Mouse (Mus musculus) CH12.LX (cell line): Measurements from ENCODE around the gene Vsig8.

ENCODE experiments used
- CTCF ChIP-seq, 2 experiments: IDR thresholded peaks in 1 of 2; conservative IDR thresholded peaks in 1 of 2; 2 replicates each; pipeline ENCODE4 v1.5.1; 2011 to 2012; ENCODE audit warnings: low read depth in 2 of 2, low read length in 2 of 2, improper control_type of control experiment in 1 of 2, inconsistent platforms in 1 of 2, mild to moderate bottlenecking in 1 of 2, moderate library complexity in 1 of 2
- ETS1 ChIP-seq: conservative IDR thresholded peaks from 2 replicates; pipeline ENCODE4 v1.6.1; 2012; ENCODE audit warnings: low read depth, mild to moderate bottlenecking, inconsistent platforms, low read length, improper control_type of control experiment, moderate library complexity
- JUN ChIP-seq: IDR thresholded peaks from 2 replicates; pipeline ENCODE4 v1.6.1; 2011; ENCODE audit warnings: low read depth, mild to moderate bottlenecking, low read length, improper control_type of control experiment, moderate library complexity; ENCODE audit not compliant: insufficient read depth
- MAX ChIP-seq: IDR thresholded peaks from 2 replicates; pipeline ENCODE4 v1.6.1; 2011; ENCODE audit warnings: low read length, improper control_type of control experiment
- MEF2A ChIP-seq: IDR thresholded peaks from 2 replicates; pipeline ENCODE4 v1.6.1; 2014; ENCODE audit warnings: low read depth, mild to moderate bottlenecking, inconsistent platforms, low read length, improper control_type of control experiment, borderline replicate concordance
- POLR2A ChIP-seq: IDR thresholded peaks from 2 replicates; pipeline ENCODE4 v1.6.1; 2011; ENCODE audit warnings: low read depth, mild to moderate bottlenecking, improper control_type of control experiment, low read length
- POLR2AphosphoS2 ChIP-seq: IDR thresholded peaks from 2 replicates; pipeline ENCODE4 v1.6.1; 2011; ENCODE audit warnings: low read depth, low read length, improper control_type of control experiment
- ZKSCAN1 ChIP-seq: IDR thresholded peaks from 2 replicates; pipeline ENCODE4 v1.6.1; 2012; ENCODE audit warnings: low read depth, inconsistent platforms, low read length, improper control_type of control experiment, borderline replicate concordance

DNA sequence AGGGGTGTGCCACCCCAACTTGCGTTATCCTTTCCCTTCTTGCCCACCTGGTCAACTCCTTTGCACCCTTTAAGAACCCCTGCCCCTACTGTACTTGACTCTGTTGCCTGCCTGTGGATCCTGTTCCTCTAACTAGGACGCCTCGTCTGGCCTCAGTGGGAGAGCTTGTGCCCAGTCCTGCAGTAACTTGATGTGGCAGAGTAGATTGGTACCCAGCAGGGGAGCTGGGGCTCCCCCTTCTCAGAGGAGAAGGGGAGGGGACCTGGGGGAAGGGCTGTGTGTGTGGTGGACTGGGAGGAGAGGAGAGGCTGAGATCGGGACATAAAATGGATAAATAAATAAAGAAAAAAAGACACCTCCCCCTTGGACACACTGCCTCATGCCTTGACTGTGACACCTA, 29.3 kb downstream of the Vsig8 start:
- TF ChIP-seq CTCF (conservative IDR thresholded peaks at IDR 0.05 in 1 of 2, IDR thresholded peaks at IDR 0.05 in 1 of 2; ENCODE audit: low read depth in 2 of 2, low read length in 2 of 2), result no peak
- TF ChIP-seq ZKSCAN1, result no peak
- no peak for TF ChIP-seq MAX
- TF ChIP-seq MEF2A, result no peak
- no peak for TF ChIP-seq ETS1
- no peak for TF ChIP-seq POLR2AphosphoS2
- no peak for TF ChIP-seq POLR2A
- no peak for TF ChIP-seq JUN
